Mouse (Mus musculus): Measurements from ENCODE around the gene Fam83f.

Gene Fam83f

GRCm38 (mm10) chr15:80672810-80673209, 1.2 kb downstream of the Fam83f start:
- no peak for DNase-seq

GRCm38 (mm10) chr15:80673337-80674095, 1.9 kb downstream of the Fam83f start:
- no peak for DNase-seq

DNA sequence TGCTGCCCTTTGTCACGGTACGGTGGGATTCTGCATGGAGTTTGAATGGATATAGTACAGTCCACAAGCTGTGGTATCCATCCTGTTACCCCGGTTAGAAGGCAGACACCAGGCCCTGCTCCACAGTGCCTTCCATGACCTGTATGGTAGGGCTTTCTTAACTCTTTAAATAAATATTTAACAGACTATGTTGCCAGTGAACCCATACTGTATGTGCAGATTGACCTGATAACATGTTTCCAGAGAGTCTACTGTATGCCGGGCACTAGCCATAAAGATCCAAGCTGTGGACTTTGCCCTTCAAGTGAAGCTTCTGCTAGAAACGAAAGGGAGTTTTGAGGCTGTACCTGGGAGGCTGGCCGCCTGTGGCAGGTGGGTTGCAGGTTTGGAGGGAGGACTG, 3.1 kb downstream of the Fam83f start:
- no peak for DNase-seq

DNA sequence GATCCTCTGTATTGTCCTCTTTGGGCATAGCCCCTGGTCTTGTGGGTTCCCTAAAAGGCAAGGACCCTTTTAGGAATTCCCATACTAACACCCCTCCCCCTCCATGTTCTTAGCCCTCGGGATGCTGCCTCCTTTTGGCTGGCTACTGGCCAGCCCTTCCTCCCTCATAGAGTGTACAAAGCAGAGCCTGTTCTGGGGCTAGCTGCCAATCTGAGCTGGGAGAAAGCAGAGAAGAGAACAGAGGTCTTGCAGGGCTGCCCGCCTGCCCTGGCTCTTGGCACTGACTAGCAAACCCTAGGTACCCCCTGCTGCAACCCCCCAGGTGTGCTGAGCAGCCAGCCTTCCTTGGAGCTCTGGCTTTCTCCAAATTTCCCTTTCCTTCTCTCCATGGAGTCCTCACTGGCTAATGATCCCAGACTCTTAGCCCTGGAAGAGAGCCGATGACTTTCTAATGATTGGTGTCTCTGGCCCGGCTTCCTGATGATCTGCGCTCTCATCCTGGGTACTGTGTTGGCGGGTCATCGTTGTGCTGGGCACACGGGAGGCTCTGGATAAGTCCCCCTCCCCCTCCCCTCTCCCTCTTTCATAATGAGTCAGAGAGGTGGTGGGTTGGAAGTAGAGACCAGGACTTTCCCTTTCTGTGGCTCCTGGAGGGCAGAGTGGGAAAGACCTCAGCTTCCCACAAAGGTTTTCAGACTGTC, 8.0 kb downstream of the Fam83f start:
- peak; percentile 57 for DNase-seq

DNA sequence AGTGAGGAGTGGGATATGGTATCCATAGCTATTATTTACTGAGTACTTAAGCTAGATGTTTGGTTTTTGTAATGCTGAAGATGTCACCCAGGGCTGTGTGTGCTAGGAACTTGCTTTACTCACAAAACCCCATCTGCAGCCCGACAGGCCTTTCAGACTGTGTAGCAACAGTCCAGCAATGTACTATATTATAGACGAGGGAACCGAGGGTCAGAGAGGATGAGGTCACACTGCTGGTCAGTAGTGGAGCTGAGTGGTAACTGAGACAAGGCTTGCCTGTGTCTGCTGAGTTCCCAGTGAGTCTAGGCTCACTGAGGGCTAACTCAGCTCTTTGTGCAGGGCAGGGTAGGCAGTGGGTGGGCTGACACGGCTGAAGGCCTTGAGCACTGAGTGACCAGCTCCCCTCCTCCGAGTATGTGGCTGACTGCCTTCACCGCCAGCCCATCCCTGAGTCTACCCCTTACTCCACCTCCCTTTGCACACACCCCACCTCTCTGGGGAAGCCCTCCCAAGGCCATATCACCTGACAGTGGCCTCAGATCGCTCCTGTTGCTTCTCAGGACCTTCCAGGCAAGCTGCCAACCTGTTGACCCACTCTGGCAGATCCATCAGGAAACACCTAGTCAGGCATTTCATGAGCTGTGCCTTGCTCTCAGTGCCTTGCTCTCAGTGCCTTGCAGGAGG, 8.8 kb downstream of the Fam83f start:
- DNase-seq, result no peak

DNA sequence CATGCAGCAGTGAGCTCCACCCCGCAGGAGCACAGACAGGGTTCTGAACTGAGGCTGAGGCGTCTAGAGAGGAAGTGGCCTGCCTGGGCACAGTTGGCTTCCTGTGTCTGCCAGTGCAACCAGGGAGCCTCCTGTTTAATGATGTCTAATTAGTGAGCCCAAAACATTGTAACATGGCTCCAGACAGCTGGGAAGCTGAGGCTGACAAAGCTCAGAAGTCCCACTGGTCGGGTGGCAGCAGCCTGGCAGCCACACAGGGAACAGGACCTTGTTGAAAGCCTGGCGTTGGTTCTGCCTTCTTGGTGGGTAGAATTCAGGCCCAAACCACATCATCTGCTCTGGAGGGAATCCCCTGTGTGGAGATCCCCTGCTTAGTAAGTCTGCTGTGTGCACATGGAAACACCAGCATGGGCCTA, 9.8 kb downstream of the Fam83f start:
- DNase-seq, result no peak

DNA sequence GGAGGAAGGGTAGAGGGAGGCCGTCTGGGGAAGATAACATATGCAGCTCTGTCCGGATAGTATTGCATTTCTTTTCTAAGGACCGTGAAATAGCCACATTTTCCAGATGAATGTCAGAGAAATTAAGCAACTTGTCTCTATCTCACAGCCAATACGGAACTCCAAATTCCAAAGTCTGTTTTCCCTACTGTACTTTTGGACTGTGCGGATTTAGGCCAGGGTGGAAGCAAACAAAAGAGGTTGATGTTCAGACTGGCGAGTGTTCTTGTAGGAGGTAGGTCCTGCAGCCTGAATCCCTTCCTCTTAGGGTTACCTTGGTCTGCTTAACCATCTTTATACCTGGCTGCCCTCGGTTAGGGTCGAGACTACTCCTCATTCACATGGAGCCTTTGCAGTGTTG, 10.7 kb downstream of the Fam83f start:
- no peak for DNase-seq

- DNase-seq, result no peak
Measured at GRCm38 (mm10) chr15:80683151-80683550, 11.5 kb downstream of the Fam83f start.

GRCm38 (mm10) chr15:80683990-80684389, 12.3 kb downstream of the Fam83f start:
- DNase-seq, result no peak

DNA sequence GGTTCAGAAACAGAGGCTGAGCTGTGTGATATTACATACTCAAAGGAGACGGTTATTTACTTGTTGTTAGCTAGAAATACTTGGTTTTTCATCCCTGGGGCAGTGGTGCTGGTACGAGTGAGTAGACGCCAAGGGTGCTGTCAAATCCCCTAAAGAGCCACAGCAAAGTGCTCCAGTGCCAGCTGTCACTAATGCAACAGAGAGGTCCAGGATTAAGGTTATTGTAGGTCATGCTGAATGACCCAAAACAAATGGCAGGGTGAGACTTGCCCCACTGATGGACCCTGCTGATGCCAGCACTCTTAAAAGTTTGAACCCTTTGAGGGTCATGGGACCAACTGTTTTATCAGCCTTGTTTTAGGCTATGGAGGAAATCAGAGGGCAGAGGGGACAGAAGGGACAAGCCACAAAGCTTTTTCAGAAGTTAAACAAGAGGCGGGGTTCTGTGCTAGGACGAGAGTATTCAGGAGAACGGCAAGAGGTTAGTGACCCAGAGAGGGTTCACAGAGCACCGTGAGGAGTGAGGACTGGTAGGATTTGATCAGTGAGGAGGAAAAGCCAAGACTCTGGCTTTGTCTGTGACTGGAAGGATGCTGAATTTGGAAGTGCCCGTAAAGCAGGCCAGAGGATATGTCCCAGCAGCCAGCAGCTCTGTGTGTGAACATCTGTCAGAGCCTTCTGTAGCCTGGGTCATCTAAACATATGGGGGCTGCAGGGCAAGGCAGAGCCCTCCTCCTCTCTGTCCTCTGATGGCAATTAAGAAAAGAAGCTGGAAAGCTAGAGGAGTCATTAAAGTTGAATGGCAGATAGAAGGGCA, 13.3 kb downstream of the Fam83f start:
- DNase-seq, result no peak

DNA sequence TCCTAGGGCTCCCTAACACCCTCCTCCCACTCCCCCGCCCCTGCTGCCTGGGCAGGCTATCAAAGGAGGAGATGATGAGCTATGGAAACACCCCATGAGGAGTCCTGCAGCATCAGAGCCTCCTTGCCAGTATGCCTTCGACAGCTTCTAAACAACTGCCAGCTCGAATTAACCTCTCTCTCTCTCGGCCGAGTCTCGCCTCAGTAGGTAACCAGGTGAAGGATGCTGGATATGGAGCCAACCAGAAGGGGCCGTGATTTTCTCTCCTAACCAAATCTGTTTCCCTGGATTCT, 13.9 kb downstream of the Fam83f start:
- DNase-seq, result no peak

GRCm38 (mm10) chr15:80688536-80688935, 16.9 kb downstream of the Fam83f start:
- DNase-seq, result no peak

DNA sequence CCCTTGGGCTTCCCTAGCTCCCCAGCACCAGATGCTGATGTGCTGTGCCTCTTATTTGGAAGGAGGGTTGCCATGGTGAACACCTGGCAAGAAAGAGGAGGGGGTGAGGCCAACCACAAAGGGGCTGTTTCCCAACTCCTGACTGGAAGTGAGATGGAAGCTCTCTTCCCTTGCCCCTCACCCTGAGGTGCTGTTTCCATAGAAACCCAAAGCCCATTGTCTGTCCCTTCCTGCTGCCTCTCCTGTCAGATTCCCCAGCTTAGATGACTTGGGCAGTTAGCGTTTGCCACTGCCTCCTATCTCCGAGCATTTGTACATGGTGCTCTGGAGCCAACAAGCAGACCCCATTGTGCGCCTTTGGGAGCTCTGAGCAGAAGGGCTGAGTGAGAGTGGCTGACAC, 21.8 kb downstream of the Fam83f start:
- DNase-seq, result no peak

DNA sequence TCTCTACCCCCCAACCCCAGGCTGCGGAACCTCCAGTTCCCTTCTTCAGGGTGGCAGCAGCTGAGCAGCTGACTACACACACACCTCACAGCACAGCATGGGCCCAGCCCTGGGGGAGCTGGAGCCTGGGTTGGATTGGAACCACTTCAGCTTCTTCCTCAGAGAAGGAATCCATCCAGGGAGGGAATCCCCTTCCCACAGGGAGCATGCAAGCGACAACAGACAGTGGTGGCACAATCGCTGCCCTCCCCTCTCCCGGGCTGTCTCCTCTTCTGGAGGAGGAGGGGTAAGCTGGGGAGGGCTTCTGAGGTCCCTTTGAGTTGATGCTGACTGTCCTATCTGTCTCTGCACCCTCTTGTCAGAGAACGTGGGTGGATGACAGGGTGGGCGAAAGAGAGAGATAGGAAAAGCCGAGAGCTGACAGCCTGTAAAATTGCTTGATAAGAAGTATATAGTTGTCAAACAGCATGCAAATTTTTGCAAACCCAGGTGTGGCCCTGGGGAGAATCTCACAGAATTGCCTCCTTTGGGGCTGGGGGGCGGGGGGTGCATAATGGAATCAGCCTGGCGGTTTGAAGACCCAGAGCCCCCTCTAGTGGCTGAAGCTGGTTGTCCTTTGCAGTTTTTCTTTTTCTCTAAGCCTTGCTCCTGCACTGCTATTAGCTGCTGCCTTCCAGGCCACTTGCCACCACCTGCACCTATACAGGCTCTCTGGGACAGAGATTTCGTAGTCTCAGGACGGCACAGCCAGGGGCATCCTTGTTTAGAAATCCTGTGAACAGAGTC, 22.7 kb downstream of the Fam83f start:
- peak; percentile 81 for DNase-seq

GRCm38 (mm10) chr15:80697564-80697963, 25.9 kb downstream of the Fam83f start:
- no peak for DNase-seq

DNA sequence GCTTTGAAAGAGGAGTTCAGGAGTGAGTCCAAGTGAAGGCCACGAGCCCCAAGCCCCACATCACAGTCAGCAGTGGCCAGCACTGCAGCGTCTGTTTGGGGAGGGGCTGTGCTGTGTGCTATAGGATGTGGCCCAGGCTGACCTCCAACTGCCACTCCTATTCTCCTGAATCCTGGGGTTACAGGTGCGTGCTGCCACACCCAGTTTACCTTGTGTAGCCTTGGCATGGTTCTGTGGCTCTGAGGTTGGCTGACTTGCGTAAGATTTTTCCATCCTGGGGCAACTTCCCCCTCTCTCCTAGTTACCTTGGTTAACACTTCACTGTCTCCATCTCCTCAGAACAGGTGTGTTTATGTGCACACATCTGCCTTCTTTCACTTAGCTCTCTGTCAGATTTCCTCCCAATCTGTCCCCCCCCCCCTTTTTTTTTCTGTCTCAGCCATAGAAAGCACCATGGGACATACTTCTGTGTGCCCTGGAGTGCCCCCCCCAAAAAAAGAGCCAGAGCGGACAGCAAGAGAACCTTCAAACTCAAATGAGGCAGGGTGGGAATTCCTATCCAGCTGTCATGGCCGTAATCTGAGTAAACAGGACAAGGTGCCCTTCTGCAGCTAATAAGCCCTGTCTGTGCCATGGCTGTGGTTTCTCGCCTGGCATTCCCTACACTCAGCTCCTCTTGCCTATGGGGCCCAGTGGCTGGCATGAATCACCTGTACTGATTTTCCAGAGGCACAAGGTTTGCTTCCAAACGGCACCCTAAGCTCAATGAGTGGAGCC, 30.0 kb downstream of the Fam83f start:
- no peak for DNase-seq

- no peak for DNase-seq
Measured at GRCm38 (mm10) chr15:80702910-80703309, 31.3 kb downstream of the Fam83f start.

- no peak for DNase-seq
Measured at GRCm38 (mm10) chr15:80703495-80703894, 31.8 kb downstream of the Fam83f start.

DNA sequence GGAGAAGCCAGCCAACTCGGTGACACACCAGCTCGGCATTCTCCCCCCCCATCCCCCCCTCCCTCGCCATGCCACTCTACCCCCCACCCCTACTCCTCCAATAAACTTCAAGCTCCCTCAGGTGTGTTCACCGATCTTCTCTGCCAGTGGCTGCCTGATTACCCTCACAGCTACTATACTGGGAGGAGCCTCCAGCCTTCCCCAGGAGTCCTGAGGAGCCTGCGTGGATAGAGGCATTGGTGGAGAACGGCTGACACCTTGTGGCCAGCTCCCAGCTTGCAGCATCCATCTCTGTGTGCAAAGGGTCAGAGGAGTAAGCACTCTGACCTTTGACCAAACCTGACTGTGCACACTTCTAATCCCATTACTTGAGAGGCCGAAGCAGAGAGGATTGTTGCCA, 32.6 kb downstream of the Fam83f start:
- DNase-seq, result peak; percentile 69

DNA sequence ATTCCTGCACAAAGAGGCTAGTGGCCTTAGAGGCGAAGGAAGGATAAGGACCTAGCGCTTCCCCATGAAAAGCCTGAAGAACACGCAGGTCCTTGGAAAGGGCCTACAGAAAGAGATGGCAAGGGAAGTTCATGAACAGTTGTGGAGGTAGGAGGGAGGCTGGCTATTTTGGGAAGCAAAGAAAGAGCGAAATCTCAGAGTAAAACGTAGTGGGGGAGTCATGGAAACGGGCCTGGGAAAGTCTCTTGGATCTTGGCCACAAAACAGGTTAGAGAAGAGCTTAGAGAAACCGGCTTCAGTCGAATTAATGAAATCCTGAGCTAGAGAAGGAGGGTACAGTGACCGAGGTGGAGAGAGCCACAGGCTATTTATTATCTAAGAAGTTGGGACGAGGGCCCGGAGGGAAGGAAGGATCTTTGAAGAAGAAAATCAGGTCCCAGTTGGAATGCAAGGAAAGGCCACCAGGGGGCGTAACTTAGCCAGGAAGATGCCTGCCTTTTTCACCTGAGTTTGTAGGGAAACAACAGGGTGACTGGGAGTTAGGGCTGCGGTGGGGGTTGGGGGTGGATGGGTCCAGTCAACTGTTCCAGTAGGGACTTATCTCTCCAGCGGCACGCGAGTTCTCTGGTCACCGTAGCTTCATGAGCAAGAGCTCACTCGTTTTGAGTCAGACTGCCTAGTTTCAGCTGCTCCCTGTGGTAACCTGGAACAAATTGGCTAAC, 34.3 kb downstream of the Fam83f start:
- DNase-seq, result peak; percentile 85

DNA sequence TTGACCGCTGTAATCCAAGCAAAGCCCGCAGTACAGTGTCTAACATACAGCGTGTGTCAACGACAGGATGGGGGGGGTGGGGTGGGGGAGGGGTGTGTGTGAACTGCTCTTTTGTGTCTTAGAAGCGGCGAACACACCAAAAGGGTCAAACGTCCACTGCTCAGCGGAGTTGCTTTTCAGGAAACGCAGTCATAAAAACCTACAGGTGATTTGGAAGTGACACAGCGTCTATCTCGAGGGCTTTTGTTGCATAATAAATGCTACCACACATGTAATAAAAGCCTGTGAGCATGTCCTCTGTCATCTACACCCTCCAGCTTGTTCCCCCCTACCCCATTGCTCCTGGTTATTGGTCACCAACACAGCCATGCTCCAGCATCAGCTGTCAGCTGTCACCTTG, 34.9 kb downstream of the Fam83f start:
- no peak for DNase-seq
